ENCODE assay signal across 9 mouse cellular contexts in the genomic region with DNA sequence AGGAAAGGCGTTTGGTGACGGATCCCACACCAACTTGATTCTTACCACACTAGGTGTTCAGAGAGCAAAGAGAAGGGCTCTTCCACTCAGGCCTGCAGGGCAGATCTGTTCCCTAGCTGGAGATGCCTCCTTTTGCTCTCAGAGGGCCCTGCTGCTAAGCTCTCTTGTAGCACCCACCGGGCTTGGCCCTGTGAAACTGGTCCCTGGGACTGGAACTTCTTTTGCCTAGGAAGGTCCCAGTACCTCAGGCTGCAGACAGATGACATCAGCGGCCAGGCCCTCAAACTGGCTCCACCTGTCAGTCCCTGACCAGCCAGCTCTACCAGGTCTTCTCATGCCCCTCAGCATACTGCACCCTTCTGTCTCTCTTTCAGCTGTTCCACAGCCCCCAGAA. TPM values are rescaled to one million over a fixed set of nuclear protein-coding genes. Genes with fewer than 3 reads are reported as not detected.
A peak's percentile ranks its signal among the peaks of the same experiment; 100 is the strongest.
DNase-seq lines count a peak whose midpoint lies in the region; ATAC-seq and TF ChIP-seq lines count a peak whose summit lies in the region.
"Had no signal": no experiment of that assay in that cellular context is flagged by ENCODE, and none has a peak within 500 bp of the region (broad histone marks: within the 10 kb centered on the region; RNA-seq: fewer than 3 reads in every experiment).

Gene Tgm1 (minus strand): TSS at position 198 of the 394 bp plus-strand sequence.

- TF ChIP-seq POLR2A in bone marrow, adult 2 months (IDR thresholded peaks at IDR 0.05; ENCODE audit: borderline replicate concordance, control insufficient read depth, low read depth, low read length), result no peak

- no peak for TF ChIP-seq CTCF in bone marrow, adult 2 months (IDR thresholded peaks at IDR 0.05; ENCODE audit: control insufficient read depth, insufficient read depth, low read length)

- DNase-seq in kidney, postnatal 36 days, result no peak
- no peak for DNase-seq in ES-E14 (ENCODE audit: low read depth, low spot score)
- DNase-seq in liver, embryonic 11.5 days (ENCODE audit: low spot score), result no peak
- no peak for DNase-seq in layer of hippocampus, postnatal 14 days (ENCODE audit: low spot score in 2 of 2)
- DNase-seq in embryo, embryonic 10.5 days (ENCODE audit: low spot score), result no peak
- DNase-seq: cerebellum, adult 11 months; left cerebral cortex, postnatal 4 days had no signal

- no peaks in the 10 kb centered on the region for H3K9me3 ChIP-seq in kidney, embryonic 15.5 days (replicated peaks)
- no peaks in the 10 kb centered on the region for H3K9me3 ChIP-seq in ES-E14 (ENCODE audit: control insufficient read depth, insufficient read depth, low read depth, low read length)
- no peaks in the 10 kb centered on the region for H3K9me3 ChIP-seq in liver, embryonic 11.5 days (ENCODE audit: control insufficient read depth, low read length)

- H3K4me2 ChIP-seq in kidney, embryonic 15.5 days, result peak within 1 kb of the TSS; percentile 58
- peak within 1 kb of the TSS; percentile 72 for H3K4me2 ChIP-seq in liver, embryonic 11.5 days

- H3K4me1 ChIP-seq in kidney, embryonic 15.5 days, result peaks cover 16% of the 10 kb centered on the region
- peaks cover 14 to 40% of the 10 kb centered on the region in 2 experiments for H3K4me1 ChIP-seq in ES-E14 (ENCODE audit: control insufficient read depth in 2 of 2, insufficient read depth in 2 of 2, low read length in 2 of 2, poor library complexity in 1 of 2)
- H3K4me1 ChIP-seq in bone marrow, adult 2 months (ENCODE audit: control insufficient read depth, insufficient read depth, low read length), result peaks cover 2% of the 10 kb centered on the region
- peaks cover 30% of the 10 kb centered on the region for H3K4me1 ChIP-seq in liver, embryonic 11.5 days (replicated peaks; ENCODE audit: control insufficient read depth, insufficient read depth, low read length)

- H3K27ac ChIP-seq in kidney, embryonic 15.5 days, result peak within 1 kb of the TSS; percentile 51; the same call in 1 of the 2 replicates
- no peak within 1 kb of the TSS for H3K27ac ChIP-seq in ES-E14 (ENCODE audit: insufficient read depth, low read depth, low read length, poor library complexity, severe bottlenecking)
- no peak within 1 kb of the TSS for H3K27ac ChIP-seq in bone marrow, adult 2 months (ENCODE audit: control insufficient read depth, insufficient read depth, low read depth, low read length, poor library complexity)
- no peak within 1 kb of the TSS for H3K27ac ChIP-seq in liver, embryonic 11.5 days (ENCODE audit: low read depth, low read length)

- H3K9ac ChIP-seq in kidney, embryonic 15.5 days, result no peak within 1 kb of the TSS
- H3K9ac ChIP-seq in ES-E14 (ENCODE audit: insufficient read depth, low read depth, low read length, poor library complexity, severe bottlenecking), result no peak within 1 kb of the TSS
- peak within 1 kb of the TSS; percentile 10; the same call in 1 of the 2 replicates for H3K9ac ChIP-seq in liver, embryonic 11.5 days (ENCODE audit: low read depth, low read length)

- WGBS in kidney, embryonic 15.5 days, result 28% methylated on average over 4 of the region's 4 CpGs
- WGBS in bone marrow, adult 2 months, result 17% methylated on average over 4 of the region's 4 CpGs
- 19% methylated on average over 4 of the region's 4 CpGs for WGBS in liver, embryonic 11.5 days

- peaks cover 16% of the 10 kb centered on the region for H3K27me3 ChIP-seq in kidney, embryonic 15.5 days
- H3K27me3 ChIP-seq in liver, embryonic 11.5 days (replicated peaks; ENCODE audit: control insufficient read depth, insufficient read depth, low read length), result 0 out of 2 replicates have a peak, but pooled peaks cover 5% of the 10 kb centered on the region

- no peak; the same call in 1 of the 2 replicates for ATAC-seq in kidney, embryonic 15.5 days (replicated peaks; ENCODE audit: low FRiP score)
- ATAC-seq in liver, embryonic 11.5 days (replicated peaks; ENCODE audit: low FRiP score), result no peak

- H3K4me3 ChIP-seq in kidney, embryonic 15.5 days (replicated peaks), result peak within 1 kb of the TSS; percentile 31
- peak within 1 kb of the TSS; percentile 54 to 57 for H3K4me3 ChIP-seq in ES-E14 (ENCODE audit: insufficient read depth in 1 of 2, low read depth in 1 of 2, low read length in 2 of 2, poor library complexity in 1 of 2, severe bottlenecking in 1 of 2)
- H3K4me3 ChIP-seq in bone marrow, adult 2 months (replicated peaks; ENCODE audit: control insufficient read depth, low read depth, low read length), result peak within 1 kb of the TSS; percentile 41
- peak within 1 kb of the TSS; percentile 38 for H3K4me3 ChIP-seq in liver, embryonic 11.5 days (ENCODE audit: low read depth, low read length)

- H3K36me3 ChIP-seq in kidney, embryonic 15.5 days, result peaks cover 26% of the 10 kb centered on the region
- peaks cover 25% of the 10 kb centered on the region for H3K36me3 ChIP-seq in ES-E14 (ENCODE audit: control insufficient read depth, insufficient read depth, low read length, poor library complexity, severe bottlenecking)
- peaks cover 8% of the 10 kb centered on the region for H3K36me3 ChIP-seq in liver, embryonic 11.5 days (ENCODE audit: control insufficient read depth, insufficient read depth, low read length)

- in situ Hi-C loops in ES-E14 (cut with MboI; ENCODE audit: low sequenced_read_pairs in 2 of 2, unreplicated experiment in 2 of 2), result no loop called here

TF ChIP-seq in ES-E14, 5 proteins besides CTCF, POLR2A, EP300 and RAD21:
- TF ChIP-seq ZC3H11A (IDR thresholded peaks at IDR 0.05; ENCODE audit: borderline replicate concordance, low read depth, low read length) (no peak), MAFK (IDR thresholded peaks at IDR 0.05; ENCODE audit: insufficient read depth, low read depth, low read length) (no peak), HCFC1 (IDR thresholded peaks at IDR 0.05; ENCODE audit: borderline replicate concordance, insufficient read depth, low read length) (no peak), ZNF384 (IDR thresholded peaks at IDR 0.05; ENCODE audit: low read depth, low read length) (no peak), CHD2 (IDR thresholded peaks at IDR 0.05; ENCODE audit: low read depth, low read length) (no peak)

RNA-seq across cellular contexts. Expression of gene Tgm1, which starts in this region (rescaled TPM):
- 2.1 TPM in 2 replicates for polyA plus RNA-seq in kidney, embryonic 15.5 days (2015; fragmentation: Nextera tagmentation; extraction: Ambion mirVana)
- 13.4 and 31.6 TPM in 2 replicates for total RNA-seq in ES-E14 (2012; rRNA removed)
- polyA plus RNA-seq in bone marrow, adult 2 months (2011; ENCODE audit: insufficient read depth, insufficient read length, low replicate concordance, missing spikeins), result 1.1 and 5.1 TPM in 2 replicates
- 3.0 and 3.3 TPM in 2 replicates for polyA plus RNA-seq in liver, embryonic 11.5 days (2014; fragmentation: Nextera tagmentation; extraction: Ambion mirVana)
- total RNA-seq in layer of hippocampus, postnatal 14 days (2021), result under 1 TPM in 1 of 2 experiments, not detected in 1; 0.23 TPM

Comparison
In these comparisons a context has a peak if more than half of its experiments do, and no peak if none do; other contexts are left out.
1. RNA of gene Tgm1 (total RNA-seq): 13.4 to 31.6 TPM in ES-E14; 0.23 TPM in layer of hippocampus, postnatal 14 days; every median in the first group is over 10 times any median in the second.
2. Peak in every context shown above with its lines, with median percentiles within 50 percentile points of each other: H3K4me3 ChIP-seq.